Mouse (Mus musculus) urinary bladder, postnatal 14 days (tissue): ENCODE measurements at regions not wholly inside any gene's neighbourhood (a gene's known extent, or its start where the extent isn't known, plus 50 kb on each side); places are given as distances from the start of the nearest gene placed in this dataset.

Experiments used
- DNase-seq: peaks from one replicate; pipeline ENCODE4 v3.0.0; 2021; ENCODE audit warnings: low spot score

DNA sequence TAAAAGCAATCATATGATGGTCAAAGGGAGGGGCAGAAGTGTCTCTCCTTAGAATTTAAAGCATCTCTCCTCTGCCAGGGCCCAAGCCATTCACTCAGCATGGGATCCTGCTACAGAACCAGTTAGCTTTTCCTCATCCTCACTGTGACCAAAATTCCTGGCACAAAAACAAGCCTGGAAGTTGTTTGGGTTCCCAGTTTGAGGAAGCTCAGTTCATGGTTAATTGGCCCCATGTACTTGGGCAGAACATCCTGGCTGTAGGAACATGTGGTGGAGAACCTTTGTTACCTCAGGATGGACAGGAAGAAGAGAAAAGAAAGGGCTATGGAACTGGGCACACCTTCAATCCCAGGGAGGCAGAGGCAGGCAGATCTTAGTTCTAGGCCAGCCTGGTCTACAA lies 52.4 kb upstream of the Mfge8 start:
- DNase-seq = no peak

DNA sequence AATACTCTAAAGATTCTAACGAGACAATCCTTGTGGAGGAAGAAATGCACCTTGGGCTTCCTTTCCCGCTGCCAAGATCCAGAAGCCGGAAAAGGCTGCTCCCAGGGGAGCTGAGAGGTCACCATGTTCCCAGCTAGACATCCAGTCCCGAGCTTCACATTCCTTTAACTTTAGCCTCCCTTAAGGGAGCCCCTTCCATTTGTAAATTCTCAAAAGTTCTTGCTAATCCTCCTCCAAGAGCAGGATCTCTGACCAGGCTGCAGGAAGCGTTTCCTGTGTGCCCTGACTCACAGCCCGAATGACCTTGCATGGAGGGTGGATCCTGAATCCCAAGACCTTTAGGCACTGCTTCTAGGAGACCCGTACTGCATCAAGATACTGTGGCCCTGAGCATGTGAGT lies 53.5 kb upstream of the Mfge8 start:
- DNase-seq = no peak

DNA sequence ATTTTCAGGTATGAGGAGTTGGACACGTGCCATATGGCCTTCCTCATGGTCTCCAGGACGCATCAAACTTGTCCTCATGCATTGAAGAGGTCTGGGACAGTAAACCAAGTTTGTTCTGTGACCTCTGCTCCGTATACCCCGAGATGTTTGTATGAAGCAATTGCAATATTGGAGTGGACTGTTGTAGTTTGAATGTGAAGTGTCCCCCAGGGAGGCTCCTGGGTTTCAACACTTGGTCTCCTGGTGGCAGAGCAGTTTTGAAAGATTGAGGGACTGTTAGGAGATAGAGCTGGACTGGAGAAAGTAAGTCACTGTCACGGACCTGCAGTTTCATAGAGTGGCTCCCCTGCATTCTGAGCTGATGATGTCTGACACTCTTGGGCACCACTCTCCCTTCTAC lies 54.6 kb upstream of the Mfge8 start:
- DNase-seq = no peak

DNA sequence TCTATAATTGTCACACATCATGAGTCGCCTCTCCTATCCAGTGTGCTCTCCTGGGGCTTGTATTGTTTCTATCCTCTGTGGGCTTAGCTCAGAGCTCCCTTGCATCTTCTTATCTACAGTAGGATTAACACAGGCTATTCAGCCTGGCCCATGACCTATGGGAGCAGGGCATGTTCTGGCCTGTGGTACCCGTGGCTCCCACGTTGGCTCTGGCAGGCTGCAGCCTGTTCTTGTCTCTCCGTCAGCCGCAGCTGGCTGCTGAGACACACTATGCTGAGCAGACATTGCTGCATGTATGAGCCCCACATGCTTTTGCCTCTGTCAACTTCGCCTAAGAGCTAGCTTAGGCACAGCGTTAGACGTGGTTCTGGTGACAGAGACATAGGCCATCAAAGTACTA lies 58.3 kb upstream of the Mfge8 start:
- peak; percentile 73 for DNase-seq

GRCm38 (mm10) chr7:79210376-79211215 lies 61.7 kb upstream of the Mfge8 start:
- DNase-seq = no peak

GRCm38 (mm10) chr7:79211287-79211976 lies 61.6 kb upstream of the Abhd2 start:
- DNase-seq = peak; percentile 67

DNA sequence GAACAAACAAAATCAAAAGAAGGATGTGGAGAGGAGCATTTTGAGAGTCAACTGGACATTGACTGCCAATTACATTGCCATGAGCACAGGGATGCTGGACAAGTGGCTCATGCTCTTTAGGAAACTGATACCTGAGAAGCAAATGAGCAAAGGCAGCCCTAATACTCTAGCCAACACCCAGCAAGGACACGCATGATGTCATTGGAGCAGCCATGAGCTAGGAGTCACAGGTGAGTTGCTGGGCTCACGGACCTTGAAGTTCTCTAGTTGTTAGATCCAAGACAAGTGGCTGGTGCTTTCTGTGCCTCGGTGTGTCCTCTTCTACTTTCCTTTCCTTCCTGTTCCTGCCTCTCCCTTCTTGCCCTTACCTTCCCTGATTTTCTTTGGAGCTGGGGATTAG lies 60.8 kb upstream of the Abhd2 start:
- DNase-seq = no peak

GRCm38 (mm10) chr7:79215001-79215400 lies 58.0 kb upstream of the Abhd2 start:
- no peak for DNase-seq

DNA sequence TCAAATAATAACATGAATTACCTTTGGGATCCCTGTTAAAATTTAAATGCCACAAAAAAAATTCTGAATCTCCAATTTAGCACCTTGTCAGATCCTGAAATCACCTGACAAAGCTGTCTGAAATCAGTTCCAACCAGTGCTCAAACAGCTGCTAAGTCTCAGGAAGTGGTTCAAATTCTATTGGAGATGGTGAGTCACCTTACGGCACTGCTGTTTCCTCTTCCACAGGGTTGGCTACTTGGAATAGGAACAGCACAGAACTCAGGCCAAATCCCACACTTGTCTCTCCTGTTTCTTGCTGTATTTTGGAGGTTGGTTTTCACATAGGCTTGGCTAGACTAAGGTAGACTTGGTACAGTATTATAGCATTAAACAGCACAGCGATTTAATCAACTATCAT lies 55.8 kb upstream of the Abhd2 start:
- DNase-seq = no peak

DNA sequence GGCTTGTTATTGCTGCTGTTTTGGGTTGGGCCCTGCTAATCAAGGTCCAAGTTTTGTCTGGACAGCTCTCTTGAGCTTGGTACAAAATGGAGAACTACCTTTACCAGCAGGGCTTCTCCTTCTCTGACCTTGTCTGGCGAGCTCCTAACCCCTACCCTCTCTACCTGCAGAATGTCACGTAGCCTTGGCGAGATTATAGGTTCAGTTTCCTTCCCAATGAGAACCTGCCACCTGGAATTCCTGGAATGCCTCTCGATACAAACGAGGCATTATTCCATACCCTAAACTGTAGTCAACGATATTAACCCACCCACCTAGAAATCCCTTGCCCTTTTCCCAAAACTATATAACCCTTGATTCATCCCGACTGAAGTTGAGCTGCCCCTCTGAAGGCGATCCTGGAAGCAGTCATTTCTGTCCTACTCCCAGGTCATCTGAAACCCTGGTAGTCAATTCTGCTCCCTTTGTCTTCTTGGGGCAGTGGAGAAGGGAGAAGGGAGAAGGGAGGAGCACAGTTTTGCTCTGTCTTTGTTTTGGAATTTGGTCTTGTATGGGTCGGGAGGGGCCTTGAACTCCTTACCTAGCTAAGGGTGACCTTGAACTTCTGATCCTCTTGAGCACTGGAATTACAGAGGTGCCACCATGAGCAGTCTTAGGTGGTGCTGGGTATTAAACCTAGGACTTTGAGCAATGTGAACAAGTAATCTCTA lies 50.2 kb upstream of the Abhd2 start:
- DNase-seq = no peak
